ENCODE assay signal across 7 mouse cellular contexts in genomic region chr17:28802006-28802481, GRCm38 (mm10). TPM values are rescaled to one million over a fixed set of nuclear protein-coding genes. Genes with fewer than 3 reads are reported as not detected.
DNase-seq lines count a peak whose midpoint lies in the region; ATAC-seq and TF ChIP-seq lines count a peak whose summit lies in the region.

No protein-coding gene starts in this region.

- peak; percentile 16; the same call in 1 of the 2 replicates for ATAC-seq in lung, embryonic 14.5 days (ENCODE audit: insufficient read depth)
- ATAC-seq in forebrain, embryonic 14.5 days, result no peak
- ATAC-seq in liver, embryonic 16.5 days (ENCODE audit: low read depth), result no peak

- H3K4me1 ChIP-seq in lung, embryonic 14.5 days (ENCODE audit: insufficient read depth), result peaks cover 4% of the 10 kb centered on the region; the same call in 1 of the 2 replicates
- peaks cover 9% of the 10 kb centered on the region; the same call in 1 of the 2 replicates for H3K4me1 ChIP-seq in bone marrow macrophage, adult 2 months (ENCODE audit: control insufficient read depth, insufficient read depth, low read length)
- peaks cover 16% of the 10 kb centered on the region; the same call in 1 of the 2 replicates for H3K4me1 ChIP-seq in forebrain, embryonic 14.5 days (ENCODE audit: control insufficient read depth, insufficient read depth, low read length)
- peaks cover 51% of the 10 kb centered on the region for H3K4me1 ChIP-seq in liver, embryonic 16.5 days (ENCODE audit: control insufficient read depth, low read depth, low read length)

- H3K9me3 ChIP-seq in lung, embryonic 14.5 days (ENCODE audit: low read depth, low read length), result no peaks in the 10 kb centered on the region
- H3K9me3 ChIP-seq in forebrain, embryonic 14.5 days (replicated peaks; ENCODE audit: control insufficient read depth, low read length), result no peaks in the 10 kb centered on the region
- no peaks in the 10 kb centered on the region; the same call in none of the 2 replicates for H3K9me3 ChIP-seq in liver, embryonic 16.5 days (replicated peaks; ENCODE audit: control insufficient read depth, low read length)

- peak; percentile 71 for DNase-seq in lung, embryonic 14.5 days
- DNase-seq in lung, adult 18-20 months, result no peak
- DNase-seq in forebrain, embryonic 14.5 days (ENCODE audit: low spot score), result peak; percentile 53
- no peak for DNase-seq in natural killer cell, adult 2 months (ENCODE audit: low spot score in 2 of 2)
- DNase-seq in layer of hippocampus, adult 11-12 months (ENCODE audit: low spot score), result no peak

- H3K27me3 ChIP-seq in lung, embryonic 14.5 days (ENCODE audit: insufficient read depth, low read length), result no peaks in the 10 kb centered on the region
- H3K27me3 ChIP-seq in forebrain, embryonic 14.5 days (replicated peaks; ENCODE audit: control insufficient read depth, insufficient read depth, low read length), result no peaks in the 10 kb centered on the region
- no peaks in the 10 kb centered on the region for H3K27me3 ChIP-seq in liver, embryonic 16.5 days (ENCODE audit: control insufficient read depth, insufficient read depth, low read depth, low read length)

- H3K4me3 ChIP-seq in lung, embryonic 14.5 days (ENCODE audit: low read depth, low read length), result peak overlapping the region; percentile 85
- peak overlapping the region; percentile 80 for H3K4me3 ChIP-seq in bone marrow macrophage, adult 2 months (ENCODE audit: insufficient read depth, low read length)
- H3K4me3 ChIP-seq in forebrain, embryonic 14.5 days (ENCODE audit: low read depth, low read length), result peak overlapping the region; percentile 79
- H3K4me3 ChIP-seq in liver, embryonic 16.5 days (ENCODE audit: low read depth, low read length), result peak overlapping the region; percentile 79

- 1% methylated on average over 18 of the region's 18 CpGs for whole genome bisulfite sequencing in lung, embryonic 14.5 days
- WGBS in forebrain, embryonic 14.5 days, result under 1% methylated on average over 18 of the region's 18 CpGs
- 3% methylated on average over 18 of the region's 18 CpGs for WGBS in liver, embryonic 16.5 days (ENCODE audit: insufficient replicate concordance)

- no peak for TF ChIP-seq CTCF in lung, embryonic 14.5 days (IDR thresholded peaks at IDR 0.05; ENCODE audit: low read depth)
- no peak for TF ChIP-seq CTCF in bone marrow macrophage, adult 2 months (IDR thresholded peaks at IDR 0.05; ENCODE audit: low read depth, low read length)

- peaks cover 20% of the 10 kb centered on the region for H3K36me3 ChIP-seq in lung, embryonic 14.5 days (ENCODE audit: insufficient read depth)
- H3K36me3 ChIP-seq in forebrain, embryonic 14.5 days (ENCODE audit: control insufficient read depth, insufficient read depth, low read length), result peaks cover 14% of the 10 kb centered on the region
- peaks cover 23% of the 10 kb centered on the region for H3K36me3 ChIP-seq in liver, embryonic 16.5 days (ENCODE audit: control insufficient read depth, insufficient read depth)

- TF ChIP-seq POLR2A in bone marrow macrophage, adult 2 months (IDR thresholded peaks at IDR 0.05; ENCODE audit: borderline replicate concordance, low read depth, low read length), result no peak

- H3K9ac ChIP-seq in lung, embryonic 14.5 days, result peak overlapping the region; percentile 71
- peak overlapping the region; percentile 74 for H3K9ac ChIP-seq in forebrain, embryonic 14.5 days (ENCODE audit: low read length)
- peak overlapping the region; percentile 87 for H3K9ac ChIP-seq in liver, embryonic 16.5 days (ENCODE audit: low read depth, low read length)

- H3K4me2 ChIP-seq in lung, embryonic 14.5 days, result peak overlapping the region; percentile 99
- peak overlapping the region; percentile 76 for H3K4me2 ChIP-seq in forebrain, embryonic 14.5 days (ENCODE audit: low read length)
- peak overlapping the region; percentile 73 for H3K4me2 ChIP-seq in liver, embryonic 16.5 days (ENCODE audit: low read depth, low read length)

- 0 out of 2 replicates have a peak overlapping the region, but pooled peaks have one; percentile 28 for H3K27ac ChIP-seq in lung, embryonic 14.5 days (ENCODE audit: low read depth)
- H3K27ac ChIP-seq in bone marrow macrophage, adult 2 months (ENCODE audit: insufficient read depth, low read depth, low read length), result no peak overlapping the region
- peak overlapping the region; percentile 100; the same call in 1 of the 2 replicates for H3K27ac ChIP-seq in forebrain, embryonic 14.5 days (ENCODE audit: low read depth, low read length)
- H3K27ac ChIP-seq in liver, embryonic 16.5 days (ENCODE audit: low read length), result peak overlapping the region; percentile 79

RNA-seq across cellular contexts. Expression of gene Brpf3, which starts 1.2 kb away (rescaled TPM):
- polyA plus RNA-seq in lung, embryonic 14.5 days (2014; fragmentation: Nextera tagmentation; extraction: Ambion mirVana), result 10.0 and 12.5 TPM in 2 replicates
- 29.1 and 34.3 TPM in 2 replicates for polyA plus RNA-seq in bone marrow macrophage, adult 2 months (2012; ENCODE audit: insufficient read depth, insufficient read length, missing spikeins)
- 5.0 and 5.4 TPM in 2 replicates for polyA plus RNA-seq in forebrain, embryonic 14.5 days (2014; fragmentation: Nextera tagmentation; extraction: Ambion mirVana)
- polyA plus RNA-seq in liver, embryonic 16.5 days (2015; fragmentation: Nextera tagmentation; extraction: Ambion mirVana), result 66.7 and 67.1 TPM in 2 replicates

RNA-seq across cellular contexts. Expression of gene Mapk13, which starts 32.9 kb away (rescaled TPM):
- polyA plus RNA-seq in lung, embryonic 14.5 days (2014; fragmentation: Nextera tagmentation; extraction: Ambion mirVana), result 53.7 and 61.0 TPM in 2 replicates
- 0.27 TPM in 1 of 2 replicates, not detected in the other for polyA plus RNA-seq in bone marrow macrophage, adult 2 months (2012; ENCODE audit: insufficient read depth, insufficient read length, missing spikeins)
- 0.57 and 0.67 TPM in 2 replicates for polyA plus RNA-seq in forebrain, embryonic 14.5 days (2014; fragmentation: Nextera tagmentation; extraction: Ambion mirVana)
- polyA plus RNA-seq in liver, embryonic 16.5 days (2015; fragmentation: Nextera tagmentation; extraction: Ambion mirVana), result 7.9 and 10.5 TPM in 2 replicates

RNA-seq across cellular contexts. Expression of gene Pnpla1, which starts 56.2 kb away (rescaled TPM):
- 0.05 TPM in 1 of 2 replicates, not detected in the other for polyA plus RNA-seq in lung, embryonic 14.5 days (2014; fragmentation: Nextera tagmentation; extraction: Ambion mirVana)
- 0.44 and 0.83 TPM in 2 replicates for polyA plus RNA-seq in bone marrow macrophage, adult 2 months (2012; ENCODE audit: insufficient read depth, insufficient read length, missing spikeins)
- not detected in 2 replicates for polyA plus RNA-seq in forebrain, embryonic 14.5 days (2014; fragmentation: Nextera tagmentation; extraction: Ambion mirVana)
- polyA plus RNA-seq in liver, embryonic 16.5 days (2015; fragmentation: Nextera tagmentation; extraction: Ambion mirVana), result 0.08 and 0.12 TPM in 2 replicates

Comparison
In these comparisons a context has a peak if more than half of its experiments do, and no peak if none do; other contexts are left out.
1. DNase-seq: peak in lung, embryonic 14.5 days (single experiment) and forebrain, embryonic 14.5 days (single experiment); none in lung, adult 18-20 months (0 of 2), natural killer cell, adult 2 months (0 of 2) and layer of hippocampus, adult 11-12 months (single experiment).
2. Peak in every context shown above with its lines, with median percentiles within 50 percentile points of each other: H3K4me2 ChIP-seq, H3K4me3 ChIP-seq and H3K9ac ChIP-seq.